Mouse (Mus musculus) right cerebral cortex, adult 18-20 months (tissue): ENCODE data around the gene Kidins220.

Experiments used
- DNase-seq: peaks from one replicate; pipeline ENCODE4 v3.0.0; 2022; ENCODE audit warnings: mixed read lengths

The Kidins220 gene

DNA sequence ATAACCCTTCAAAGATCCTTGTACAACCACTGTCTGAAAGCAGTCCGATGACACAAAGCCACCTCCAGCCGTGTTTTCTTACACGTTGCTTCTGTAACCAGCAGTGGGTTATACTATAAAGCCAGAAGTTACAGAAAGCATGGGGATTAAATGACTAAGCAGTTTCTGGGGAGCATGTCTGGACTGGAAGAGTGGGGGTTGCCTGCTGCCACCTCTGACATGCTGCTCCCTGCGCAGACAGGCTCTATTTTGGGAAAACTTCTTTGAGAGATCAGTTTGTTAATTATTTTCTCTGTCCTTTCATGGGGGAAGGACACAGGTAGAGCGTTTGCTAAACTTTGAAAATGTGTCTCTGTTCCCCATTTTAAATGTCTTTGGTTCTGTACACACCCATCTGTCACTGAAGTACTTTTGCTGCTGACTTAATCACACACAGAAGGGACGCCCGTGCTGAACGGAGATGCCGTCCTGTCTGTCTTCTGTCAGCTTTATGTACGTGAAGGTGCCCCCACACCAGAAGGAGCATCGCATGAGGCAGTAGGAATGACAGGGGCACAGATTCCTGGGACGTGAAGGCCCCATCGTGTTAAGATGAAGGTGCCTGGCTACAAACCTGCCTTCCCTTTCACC lies 11.2 kb upstream of the Kidins220 start:
- no peak for DNase-seq

DNA sequence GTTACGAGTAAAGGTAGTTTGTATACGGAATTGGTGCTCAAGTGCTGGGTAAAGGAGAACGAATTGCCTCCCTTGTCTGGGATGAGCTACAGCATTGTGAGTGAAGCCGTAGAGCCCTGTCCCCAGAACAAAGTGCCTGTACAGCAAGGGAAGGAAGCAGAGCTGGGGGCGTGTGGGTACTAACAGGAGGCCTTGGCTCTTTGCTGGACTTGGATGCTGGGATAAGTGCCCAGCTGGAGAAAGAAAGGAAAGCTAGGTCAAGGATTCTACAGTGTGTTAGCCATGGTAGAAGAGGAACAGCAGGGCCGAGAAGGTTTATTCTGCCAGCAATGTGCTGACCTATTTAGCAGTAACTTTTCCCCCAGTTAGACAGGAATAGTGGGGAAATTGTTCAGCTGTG lies 9.3 kb upstream of the Kidins220 start:
- DNase-seq, result peak; percentile 58

DNA sequence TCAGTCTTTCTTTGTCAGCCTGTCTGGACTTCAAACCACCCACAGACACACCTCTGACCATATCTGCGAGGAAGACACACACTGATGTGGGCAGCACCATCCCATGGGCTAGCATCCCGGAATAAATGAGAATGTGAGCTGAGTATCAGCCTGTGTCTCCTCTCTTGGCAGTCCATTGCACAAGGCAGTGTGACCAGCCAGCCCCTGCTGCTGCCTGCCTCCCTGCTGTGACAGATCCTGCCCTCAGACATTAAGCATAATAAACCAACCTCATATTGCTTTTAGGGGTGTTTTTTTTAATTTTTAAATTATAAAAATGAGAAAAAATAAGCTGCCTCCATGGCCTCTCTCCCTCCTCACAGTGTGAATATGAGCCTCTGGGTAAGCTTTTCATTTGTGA lies 8.7 kb upstream of the Kidins220 start:
- no peak for DNase-seq

DNA sequence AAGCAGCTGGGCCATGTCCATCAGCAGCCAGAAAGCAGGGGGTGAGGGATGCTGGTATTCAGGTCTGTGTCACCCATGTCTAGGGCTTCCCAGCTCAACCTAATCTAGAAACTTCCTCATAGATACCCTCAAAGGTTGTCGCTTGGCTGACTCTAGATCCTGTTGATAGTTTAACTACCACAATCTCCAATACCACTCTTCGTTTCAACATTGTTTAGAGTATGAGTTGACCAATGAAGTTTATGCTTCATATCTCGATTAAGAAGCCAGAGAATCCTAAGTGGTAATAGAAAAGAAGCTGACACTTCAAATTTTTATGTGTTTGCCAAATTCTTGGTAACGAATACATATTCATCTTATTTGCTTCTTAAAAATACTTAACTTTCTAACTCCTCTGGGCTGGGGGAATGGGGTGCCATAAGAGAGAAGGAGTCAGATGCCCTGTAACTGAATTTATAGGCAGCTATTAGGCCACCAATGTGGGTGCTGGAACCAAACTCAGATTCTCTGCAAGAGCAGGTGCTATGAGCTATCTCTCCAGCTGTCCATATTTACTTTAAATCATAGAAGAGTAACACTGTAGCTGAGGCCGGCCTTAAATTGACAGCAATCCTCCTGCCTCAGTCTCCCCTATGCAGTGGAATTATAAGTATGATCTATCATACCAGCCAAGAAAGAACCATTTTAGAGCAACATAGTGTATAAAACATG lies 3.1 kb upstream of the Kidins220 start:
- DNase-seq, result no peak

DNA sequence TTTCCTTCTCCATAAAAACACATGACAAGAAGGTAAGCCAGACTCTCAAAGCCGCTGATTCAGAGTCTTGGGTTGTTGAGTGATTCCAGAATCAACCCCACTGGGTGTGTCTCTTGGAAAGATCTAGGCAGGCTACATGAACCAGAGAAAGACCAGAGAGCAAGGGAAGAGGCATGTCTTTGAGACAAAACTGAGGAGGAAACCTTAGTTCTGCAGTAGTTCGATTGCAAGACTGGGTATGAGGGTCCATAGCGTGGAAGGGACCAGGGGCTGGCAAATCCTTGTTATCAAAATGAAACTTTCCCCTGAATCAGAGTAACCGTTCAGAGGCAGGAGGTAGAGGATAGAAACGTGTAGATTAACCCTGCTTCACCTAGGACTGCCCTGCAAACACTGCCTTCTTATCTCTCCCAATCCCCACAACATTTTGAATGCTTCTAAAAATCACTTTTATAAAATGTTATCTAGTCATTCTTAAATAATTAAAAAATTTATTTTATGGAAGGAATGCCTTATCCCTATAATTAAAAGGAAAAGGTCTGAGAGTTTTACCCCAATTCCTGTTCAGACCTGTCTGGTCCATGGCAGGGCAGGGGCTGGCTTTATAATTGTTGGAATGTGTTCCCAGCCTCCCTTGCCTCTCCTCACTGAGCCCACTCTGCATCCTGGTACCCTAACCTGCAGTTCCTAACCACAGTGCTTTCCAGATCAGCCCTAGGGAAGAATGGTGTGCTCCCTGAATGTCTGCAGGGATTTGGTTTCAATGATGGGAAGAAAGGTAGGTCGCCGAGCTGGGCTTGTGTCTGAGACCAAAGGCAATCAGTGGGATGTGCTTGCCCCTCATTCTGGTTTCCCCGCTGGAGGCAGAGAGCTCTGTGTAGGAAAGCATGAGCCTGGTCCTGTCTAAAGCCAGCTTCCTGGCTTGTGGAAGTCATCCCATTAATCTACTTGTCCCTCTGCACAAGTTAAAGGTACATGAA lies 2.1 kb upstream of the Kidins220 start:
- no peak for DNase-seq

DNA sequence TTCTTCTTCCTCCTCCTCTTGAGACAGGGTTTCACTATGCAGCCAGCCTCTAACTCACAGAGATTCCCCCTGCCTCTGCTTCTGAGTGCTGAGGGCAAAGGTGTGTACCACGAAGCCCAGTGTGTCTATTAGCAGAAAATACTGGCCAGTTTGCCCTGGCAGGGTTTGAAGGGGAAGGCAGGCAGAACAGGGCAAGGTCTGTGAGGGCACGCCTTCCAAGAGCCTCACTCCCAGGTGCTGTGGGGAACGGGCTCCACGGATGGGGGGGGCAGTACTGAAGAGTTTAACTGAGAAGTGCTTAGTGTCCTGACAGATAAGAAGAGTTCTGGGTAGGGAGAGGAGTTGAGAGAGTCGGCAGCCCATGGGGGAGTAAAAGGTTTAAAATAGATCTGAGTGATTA lies 1.1 kb upstream of the Kidins220 start:
- no peak for DNase-seq

DNA sequence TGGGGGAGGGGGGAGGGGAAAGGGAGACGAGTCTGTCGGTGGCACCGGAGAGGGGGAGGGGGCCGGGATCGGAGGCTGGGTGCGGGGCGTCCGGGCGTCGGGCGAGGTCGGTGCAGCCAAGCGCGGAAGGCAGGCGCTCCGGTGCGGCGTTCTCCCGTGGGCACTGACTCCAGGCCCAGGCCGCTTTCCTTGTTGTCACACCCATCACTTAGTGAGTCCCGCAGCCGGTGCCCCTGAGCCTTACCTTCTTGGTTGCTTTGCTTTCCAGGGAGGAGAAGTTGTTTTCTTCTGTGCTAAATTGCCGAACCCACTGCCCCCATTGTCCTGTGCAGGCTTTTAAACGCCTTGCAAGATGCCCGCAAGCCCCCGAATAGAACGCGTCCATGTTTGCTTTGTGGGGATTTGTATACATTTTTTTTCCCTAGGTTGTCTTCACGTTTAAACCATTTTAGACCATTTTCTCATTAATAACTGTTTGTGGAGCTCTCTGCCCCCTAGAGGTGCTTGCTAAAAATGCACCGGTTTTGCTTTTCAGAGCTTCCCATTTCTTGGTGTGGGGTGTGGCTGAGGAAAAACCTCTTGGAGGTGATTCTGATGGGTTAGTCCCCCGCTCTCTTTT lies 499 bp downstream of the Kidins220 start:
- DNase-seq, result peak; percentile 72

DNA sequence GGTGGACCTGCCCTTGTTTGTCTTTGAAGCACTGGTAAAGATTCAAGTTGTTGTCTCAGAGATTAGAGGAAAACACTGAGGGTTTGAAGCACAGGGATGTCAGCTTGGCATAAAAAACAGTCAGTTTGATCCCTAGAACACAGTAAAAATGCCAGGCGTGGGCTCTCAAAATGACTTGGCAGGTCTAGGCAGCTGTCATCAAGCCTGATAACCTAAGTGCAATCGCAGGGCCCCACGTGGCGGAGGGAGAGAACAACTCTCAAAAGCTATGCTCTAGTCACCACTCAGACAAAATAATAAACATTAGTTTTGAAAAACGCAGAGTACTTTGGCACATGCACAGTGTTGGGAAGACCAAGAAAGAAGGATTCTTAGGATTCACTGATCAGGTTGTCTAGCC lies 10.5 kb downstream of the Kidins220 start:
- DNase-seq, result no peak

DNA sequence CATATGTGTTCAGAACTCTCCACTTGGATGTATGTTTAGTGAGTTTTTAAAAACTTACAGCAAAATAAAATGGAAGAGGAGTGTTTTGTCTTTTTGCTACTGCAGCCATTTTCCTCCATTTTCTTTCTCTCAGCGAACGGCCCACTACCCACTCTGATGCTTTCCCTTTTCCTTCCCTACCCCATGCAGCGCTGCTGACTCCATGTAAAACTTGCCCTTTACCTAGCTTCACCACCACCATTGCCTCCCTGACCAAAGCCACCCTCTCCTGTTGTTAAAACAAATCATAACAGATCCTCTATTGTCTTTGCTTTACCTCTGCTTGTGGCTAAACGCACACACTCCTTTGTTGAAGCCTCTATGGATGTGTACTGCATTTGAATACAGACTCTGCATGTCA lies 20.6 kb downstream of the Kidins220 start:
- DNase-seq, result no peak

DNA sequence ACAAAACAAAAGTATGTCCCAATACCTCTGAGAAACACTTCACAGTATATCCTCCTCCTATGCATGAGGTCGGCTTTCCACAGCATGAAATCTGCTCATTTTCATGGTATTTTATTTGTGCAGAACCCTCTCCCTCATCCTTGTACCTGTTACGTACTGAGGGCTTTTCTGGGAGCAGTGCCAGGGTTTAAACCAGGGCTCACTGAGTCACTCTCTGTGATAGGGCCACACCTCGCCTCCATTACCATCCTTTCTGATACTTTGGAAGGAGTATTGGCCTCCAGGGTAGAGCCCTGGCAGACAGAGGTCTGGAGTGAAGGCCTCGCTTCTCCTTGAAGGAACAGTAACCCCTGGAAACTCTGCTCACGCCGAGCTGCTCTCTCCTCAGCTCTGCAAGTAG lies 30.6 kb downstream of the Kidins220 start:
- no peak for DNase-seq

DNA sequence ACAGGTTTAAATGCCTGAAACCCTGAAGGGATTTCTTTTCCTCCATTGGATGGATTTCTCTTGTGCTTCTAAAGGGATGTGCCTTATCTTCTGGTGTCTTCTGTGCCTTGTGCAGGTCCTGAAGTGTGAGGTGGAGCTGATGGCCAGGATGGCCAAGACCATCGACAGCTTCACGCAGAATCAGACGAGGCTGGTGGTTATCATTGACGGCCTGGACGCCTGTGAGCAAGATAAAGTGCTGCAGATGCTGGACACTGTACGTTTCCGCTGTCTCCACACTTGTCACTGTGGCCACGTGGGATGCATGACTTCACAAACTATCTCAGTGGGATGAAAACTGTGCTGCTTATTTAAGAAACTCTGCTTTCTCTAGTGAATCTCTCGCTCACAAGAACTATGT lies 35.2 kb downstream of the Kidins220 start:
- no peak for DNase-seq

DNA sequence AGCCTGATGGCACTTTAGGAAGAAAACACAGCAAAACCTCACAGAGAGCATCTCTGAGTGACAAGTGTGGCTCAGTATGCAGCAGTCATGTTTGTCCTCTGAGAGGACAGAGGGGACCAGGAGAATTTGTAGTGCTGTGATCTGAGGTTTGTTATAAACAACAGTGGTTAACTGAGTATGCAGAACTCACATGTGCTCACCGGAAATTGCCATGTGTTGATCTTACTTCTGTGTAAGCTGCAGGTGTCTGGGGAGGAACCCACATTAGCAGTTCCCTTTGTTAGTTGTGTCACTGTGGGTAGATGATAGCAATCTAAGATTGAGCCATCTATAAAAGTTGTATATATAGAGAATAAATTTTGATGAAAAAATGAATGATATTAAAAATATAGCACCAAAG lies 35.7 kb downstream of the Kidins220 start:
- no peak for DNase-seq

DNA sequence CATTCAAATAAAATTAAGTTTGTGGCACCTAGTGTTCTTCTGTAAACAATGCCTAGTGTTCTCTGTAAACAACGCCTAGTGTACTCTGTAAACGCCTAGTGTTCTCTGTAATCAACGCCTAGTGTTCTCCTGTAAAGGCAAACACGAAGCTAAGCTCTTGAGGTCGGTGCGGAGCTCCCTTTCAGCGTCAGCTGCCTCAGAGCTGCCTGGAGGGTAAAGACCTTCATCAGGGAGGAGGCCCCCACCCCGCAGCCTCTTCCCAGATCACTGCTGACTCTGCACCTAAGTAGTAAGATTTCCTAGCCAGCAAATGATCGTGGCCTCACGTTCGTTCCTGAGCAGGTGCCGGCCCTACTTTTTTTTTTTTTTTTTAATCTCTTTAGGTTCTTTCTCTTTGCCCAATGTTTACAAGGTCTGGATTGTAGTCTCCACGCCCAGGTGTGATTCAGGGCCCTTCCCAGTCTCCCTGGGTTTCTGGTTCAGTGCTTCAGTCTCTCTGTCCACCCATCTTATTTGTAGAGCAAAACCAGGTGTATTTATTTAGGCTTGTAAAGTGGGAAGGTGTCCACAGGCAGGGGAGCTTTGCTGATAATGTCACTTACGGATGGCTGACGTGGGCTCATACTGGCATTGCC lies 37.1 kb downstream of the Kidins220 start:
- no peak for DNase-seq

DNA sequence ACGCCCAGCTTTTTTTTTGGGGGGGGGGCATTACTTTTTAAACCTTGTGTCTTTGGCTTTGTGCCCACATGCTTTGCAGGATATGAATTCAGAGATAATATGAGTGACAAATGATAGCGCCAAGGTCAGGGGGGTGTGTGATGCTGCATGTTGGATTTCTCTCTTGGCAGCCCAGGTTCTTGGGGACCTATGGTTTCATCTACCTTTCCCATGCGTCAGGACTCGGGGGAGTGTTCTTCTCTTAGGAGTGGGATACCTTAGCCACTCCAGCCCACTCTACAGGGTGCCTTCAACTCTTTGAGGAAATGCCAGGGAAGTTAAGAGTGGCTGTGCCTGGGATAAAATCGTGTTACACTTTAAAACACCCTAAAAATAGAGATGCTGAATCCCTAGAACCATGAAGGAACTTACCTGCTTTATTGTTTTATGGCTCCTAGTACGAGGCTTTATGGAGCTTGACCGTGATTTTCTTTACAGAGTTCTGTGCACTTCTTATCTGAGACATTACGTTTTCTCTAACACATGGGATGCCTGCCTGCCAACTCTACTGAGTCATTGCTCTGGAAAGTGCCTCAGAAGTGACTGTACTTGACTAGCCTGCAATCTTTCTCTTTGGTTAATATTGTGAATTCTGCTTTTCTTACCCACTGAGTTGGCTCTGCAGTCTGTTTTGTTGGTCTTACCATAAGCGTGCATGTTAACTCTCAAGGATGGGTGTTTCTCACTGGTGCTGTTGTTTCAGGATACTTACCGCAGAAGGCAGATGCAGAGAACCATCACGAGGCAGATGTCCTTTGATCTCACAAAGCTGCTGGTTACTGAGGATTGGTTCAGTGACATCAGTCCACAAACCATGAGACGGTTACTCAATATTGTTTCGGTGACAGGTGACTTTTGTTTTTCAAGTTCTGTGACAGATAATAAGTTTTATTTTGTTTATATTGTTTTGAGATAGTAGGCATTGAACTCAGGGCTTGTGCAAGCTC lies 38.1 kb downstream of the Kidins220 start:
- DNase-seq, result peak; percentile 65

DNA sequence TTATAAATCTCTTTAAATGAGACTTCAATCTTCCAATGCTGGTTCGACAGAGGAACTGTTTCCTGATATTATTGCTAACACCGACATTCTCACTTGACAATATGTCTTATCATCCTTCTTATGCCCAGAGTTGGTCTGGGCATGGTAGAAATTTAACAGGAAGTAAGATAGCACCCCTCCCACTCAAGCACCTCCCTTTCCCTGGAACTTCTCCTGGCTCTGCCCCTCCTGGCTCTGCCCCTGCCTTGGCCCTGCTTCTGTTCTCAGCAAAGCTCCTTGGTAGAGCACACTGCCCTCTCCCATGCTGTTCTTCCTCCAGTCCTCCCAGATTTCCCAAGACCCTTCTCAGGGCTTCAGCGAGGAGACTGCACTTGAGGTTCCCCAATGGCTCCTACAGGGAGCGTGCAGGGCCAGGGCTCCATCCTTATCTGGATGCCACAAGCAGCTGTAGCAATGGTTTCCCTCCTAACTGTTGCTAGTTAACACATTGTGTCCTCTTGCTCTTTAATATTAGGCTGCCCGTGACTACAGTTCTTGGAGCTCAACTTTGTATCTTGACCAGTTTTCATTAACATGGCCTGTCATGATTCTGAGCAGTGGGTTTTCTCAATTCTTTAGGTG lies 39.7 kb downstream of the Kidins220 start:
- DNase-seq, result no peak

DNA sequence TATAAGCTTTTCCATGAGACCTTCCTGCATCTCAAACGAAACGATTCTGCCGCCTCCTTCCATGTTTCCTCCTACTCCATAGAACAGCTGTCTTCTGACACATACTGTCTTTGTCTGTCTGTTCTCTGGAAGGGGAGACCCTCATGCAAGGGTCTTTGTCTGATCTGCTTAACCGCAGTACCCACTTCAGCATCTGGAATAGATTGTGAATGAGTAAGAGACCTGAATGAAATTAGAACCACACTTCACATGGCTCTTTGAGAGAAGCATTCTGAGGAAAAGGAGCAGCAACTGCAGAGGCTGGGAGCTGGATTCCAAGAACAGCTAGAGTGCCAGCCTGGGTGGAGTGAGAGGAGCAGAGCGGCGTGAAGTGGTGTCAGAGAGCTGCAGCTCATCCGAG lies 40.2 kb downstream of the Kidins220 start:
- no peak for DNase-seq

DNA sequence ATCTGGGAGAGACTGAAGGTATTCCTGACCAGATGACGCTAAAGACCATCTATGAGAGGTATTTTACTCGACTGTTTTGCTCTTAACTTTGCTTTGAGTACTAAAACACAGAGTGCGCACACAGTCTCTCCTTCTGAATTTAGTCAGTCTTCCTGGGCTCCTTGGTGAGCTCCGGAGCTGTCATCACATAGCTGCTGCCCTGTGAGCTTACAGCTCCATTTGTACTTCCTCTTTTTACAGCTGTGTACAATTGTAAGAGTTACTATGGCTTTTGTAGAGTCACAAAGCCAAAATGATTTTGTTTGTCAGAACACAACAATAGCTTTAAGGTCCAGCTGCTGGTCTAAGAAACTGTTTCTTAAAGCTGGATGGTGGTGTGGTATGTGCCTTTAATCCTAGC lies 42.3 kb downstream of the Kidins220 start:
- DNase-seq, result no peak

DNA sequence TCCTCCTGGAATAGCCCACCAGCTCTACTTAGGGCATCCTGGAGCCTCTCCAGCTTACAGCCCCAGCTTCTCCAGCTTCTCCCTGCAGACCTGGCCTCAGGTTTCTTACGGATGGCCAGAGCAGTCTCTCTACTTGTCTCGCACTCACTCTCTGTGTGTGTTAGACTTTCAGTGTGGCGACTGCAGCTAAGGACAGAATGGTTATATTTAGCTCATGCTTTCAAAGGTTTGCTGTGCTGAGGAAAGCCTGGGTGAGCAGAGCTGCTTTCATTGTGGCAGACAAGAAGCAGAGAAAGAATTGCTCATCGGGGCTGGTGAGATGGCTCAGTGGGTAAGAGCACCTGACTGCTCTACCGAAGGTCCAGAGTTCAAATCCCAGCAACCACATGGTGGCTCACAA lies 46.3 kb downstream of the Kidins220 start:
- DNase-seq, result no peak

DNA sequence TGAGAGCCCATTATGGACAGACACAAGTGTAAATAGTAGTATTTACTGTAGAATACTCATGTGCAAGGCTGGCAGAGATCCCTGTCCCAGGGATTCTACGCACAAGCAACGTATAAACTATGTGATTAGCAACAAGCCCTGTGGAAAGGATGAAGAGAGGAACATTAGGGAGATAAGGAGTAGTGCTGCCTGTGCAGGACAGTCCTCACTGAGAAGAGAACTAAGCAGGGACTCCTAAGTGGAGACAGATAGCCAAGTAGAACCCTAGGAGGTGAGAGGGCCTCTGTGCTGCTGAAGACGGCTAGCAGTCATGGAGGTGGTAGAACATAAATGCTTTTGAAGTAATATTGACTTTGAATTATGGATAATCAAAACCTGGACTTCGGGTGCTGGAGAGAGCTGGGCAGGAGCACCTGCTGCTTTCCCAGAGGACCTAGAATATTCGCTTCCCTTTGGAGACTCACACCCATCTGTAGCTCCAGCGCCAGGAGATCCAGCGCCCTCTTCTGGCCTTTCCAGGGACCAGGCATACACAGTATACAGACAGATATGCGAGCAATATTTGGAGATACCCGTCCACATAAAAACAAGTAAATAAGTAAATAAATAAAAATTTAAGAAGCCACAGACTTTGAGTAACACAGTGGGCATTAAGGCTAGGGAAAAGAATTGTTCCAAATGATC lies 50.3 kb downstream of the Kidins220 start:
- no peak for DNase-seq

DNA sequence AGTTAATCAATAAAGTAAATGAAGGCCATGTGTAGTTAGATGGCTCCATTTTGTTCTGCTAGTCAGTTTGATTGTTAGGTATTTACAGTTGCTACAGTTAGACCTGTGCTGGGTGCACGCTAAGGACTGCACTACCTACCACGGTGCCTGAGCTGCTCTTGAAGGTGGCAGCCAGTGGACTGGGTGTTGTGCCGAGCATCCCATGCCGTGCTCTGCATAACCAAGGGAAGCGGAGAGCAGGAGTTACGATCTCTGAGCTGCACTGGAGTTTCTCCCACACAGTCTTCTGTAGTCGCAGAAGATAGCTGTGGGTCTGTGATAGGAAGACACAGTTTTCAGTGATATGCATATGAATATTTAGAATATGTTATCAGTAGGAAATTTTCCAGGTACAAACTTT lies 51.6 kb downstream of the Kidins220 start:
- no peak for DNase-seq
